In genomic region chr8:70276476-70276875, GRCm38 (mm10) we compare ENCODE assay signal across 12 mouse cellular contexts. TPM values are rescaled to one million over a fixed set of nuclear protein-coding genes. Genes with fewer than 3 reads are reported as not detected.
DNase-seq lines count a peak whose midpoint lies in the region; ATAC-seq and TF ChIP-seq lines count a peak whose summit lies in the region.
"Had no signal": no experiment of that assay in that cellular context is flagged by ENCODE, and none has a peak within 500 bp of the region (broad histone marks: within the 10 kb centered on the region; RNA-seq: fewer than 3 reads in every experiment).

No protein-coding gene starts in this region.

- ATAC-seq in heart, embryonic 16.5 days (replicated peaks; ENCODE audit: extremely low read depth, insufficient read depth, low FRiP score): peak; percentile 63
- ATAC-seq: intestine, postnatal 0 days had no signal

- H3K4me2 ChIP-seq in heart, embryonic 16.5 days (ENCODE audit: low read depth, low read length): no peak overlapping the region
- H3K4me2 ChIP-seq: embryonic facial prominence, embryonic 15.5 days; neural tube, embryonic 15.5 days had no signal

- H3K27ac ChIP-seq in heart, adult 2 months: peak overlapping the region; percentile 71
- H3K27ac ChIP-seq in heart, embryonic 16.5 days (ENCODE audit: low read length): peak overlapping the region; percentile 79
- H3K27ac ChIP-seq: macrophage; neural tube, embryonic 15.5 days had no signal

- intact Hi-C loops in heart, adult 2 months (cut with DNase I): no loop called here

- H3K9ac ChIP-seq in heart, adult 2 months (ENCODE audit: low read depth, low read length): no peak overlapping the region
- H3K9ac ChIP-seq in heart, embryonic 16.5 days (ENCODE audit: low read length): no peak overlapping the region
- H3K9ac ChIP-seq: embryonic facial prominence, embryonic 15.5 days; neural tube, embryonic 15.5 days had no signal

- H3K4me3 ChIP-seq in heart, adult 2 months: no peak overlapping the region
- no peak overlapping the region for H3K4me3 ChIP-seq in heart, embryonic 16.5 days (ENCODE audit: low read length)
- H3K4me3 ChIP-seq: embryonic facial prominence, embryonic 15.5 days; neural tube, embryonic 15.5 days had no signal

- peak; percentile 51; the same call in 1 of the 2 replicates for TF ChIP-seq POLR2A in heart, adult 2 months (IDR thresholded peaks at IDR 0.05; ENCODE audit: insufficient read depth, low read depth, low read length)

- TF ChIP-seq EP300 in heart, adult 2 months (IDR thresholded peaks at IDR 0.05; ENCODE audit: insufficient read depth, low read depth, low read length): peak; percentile 81

- DNase-seq in heart, adult 2 months: peak in 1 of 2 experiments; percentile 53
- DNase-seq in kidney, postnatal 25 days: peak; percentile 43 to 75
- DNase-seq in lung, postnatal 25 days (ENCODE audit: low spot score): peak; percentile 72
- DNase-seq in thymus, postnatal 25 days: no peak
- DNase-seq in cerebellum, adult 18-20 months: no peak
- DNase-seq in embryo, embryonic 10.5 days (ENCODE audit: low spot score): no peak
- DNase-seq: gastrocnemius, postnatal 10 days had no signal

- no peaks in the 10 kb centered on the region for H3K9me3 ChIP-seq in heart, embryonic 16.5 days (replicated peaks; ENCODE audit: control insufficient read depth, low read length)
- H3K9me3 ChIP-seq: embryonic facial prominence, embryonic 15.5 days; neural tube, embryonic 15.5 days had no signal

- H3K79me2 ChIP-seq in heart, adult 2 months (replicated peaks; ENCODE audit: control insufficient read depth, insufficient read depth, low read length): no peaks in the 10 kb centered on the region

- no peaks in the 10 kb centered on the region for H3K36me3 ChIP-seq in heart, adult 2 months (ENCODE audit: control insufficient read depth, insufficient read depth, low read length)
- H3K36me3 ChIP-seq in heart, embryonic 16.5 days (ENCODE audit: control insufficient read depth, insufficient read depth): no peaks in the 10 kb centered on the region
- H3K36me3 ChIP-seq: embryonic facial prominence, embryonic 15.5 days; neural tube, embryonic 15.5 days had no signal

- TF ChIP-seq CTCF in heart, adult 2 months (IDR thresholded peaks at IDR 0.05): no peak

- no peaks in the 10 kb centered on the region for H3K27me3 ChIP-seq in heart, adult 2 months (ENCODE audit: control insufficient read depth, insufficient read depth, low read length)
- no peaks in the 10 kb centered on the region for H3K27me3 ChIP-seq in heart, embryonic 16.5 days (ENCODE audit: control insufficient read depth, insufficient read depth, low read length)
- H3K27me3 ChIP-seq: embryonic facial prominence, embryonic 15.5 days; neural tube, embryonic 15.5 days had no signal

- WGBS in heart, adult 2 months: 51% methylated on average over 3 of the region's 3 CpGs
- WGBS in heart, embryonic 16.5 days: 63% methylated on average over 3 of the region's 3 CpGs

- H3K4me1 ChIP-seq in heart, adult 2 months (ENCODE audit: control insufficient read depth, insufficient read depth, low read length): peaks cover 18% of the 10 kb centered on the region
- H3K4me1 ChIP-seq in heart, embryonic 16.5 days (ENCODE audit: control insufficient read depth, insufficient read depth, low read length): peaks cover 20% of the 10 kb centered on the region

RNA-seq across cellular contexts. Expression of gene Homer3, which starts 6.2 kb away (rescaled TPM):
- total RNA-seq in heart, adult 2 months (2021): 1 to 10 TPM; 7.2 to 8.3 TPM
- 13.6 and 14.9 TPM in 2 replicates for polyA plus RNA-seq in heart, adult 2 months (2012; rRNA removed)
- polyA plus RNA-seq in heart, embryonic 16.5 days (2015; fragmentation: Nextera tagmentation; extraction: Ambion mirVana): 26.6 and 30.2 TPM in 2 replicates

RNA-seq across cellular contexts. Expression of gene Ddx49, which starts 25.8 kb away (rescaled TPM):
- total RNA-seq in heart, adult 2 months (2021): 10 to 100 TPM; 21.6 to 26.4 TPM
- 24.3 and 27.1 TPM in 2 replicates for polyA plus RNA-seq in heart, adult 2 months (2012; rRNA removed)
- 34.1 and 34.2 TPM in 2 replicates for polyA plus RNA-seq in heart, embryonic 16.5 days (2015; fragmentation: Nextera tagmentation; extraction: Ambion mirVana)

RNA-seq across cellular contexts. Expression of gene Cope, which starts 25.8 kb away (rescaled TPM):
- total RNA-seq in heart, adult 2 months (2021): 100 to 1,000 TPM; 147 to 155 TPM
- polyA plus RNA-seq in heart, adult 2 months (2012; rRNA removed): 193 and 209 TPM in 2 replicates
- 326 and 334 TPM in 2 replicates for polyA plus RNA-seq in heart, embryonic 16.5 days (2015; fragmentation: Nextera tagmentation; extraction: Ambion mirVana)

RNA-seq across cellular contexts. Expression of gene Cers1, which starts 39.1 kb away (rescaled TPM):
- under 1 TPM; 0.34 to 0.64 TPM for total RNA-seq in heart, adult 2 months (2021)
- polyA plus RNA-seq in heart, adult 2 months (2012; rRNA removed): 0.97 and 1.2 TPM in 2 replicates
- 1.3 TPM in 2 replicates for polyA plus RNA-seq in heart, embryonic 16.5 days (2015; fragmentation: Nextera tagmentation; extraction: Ambion mirVana)
- polyA plus RNA-seq: macrophage had no signal

RNA-seq across cellular contexts. Expression of gene Armc6, which starts 42.2 kb away (rescaled TPM):
- 1 to 10 TPM; 7.0 to 8.4 TPM for total RNA-seq in heart, adult 2 months (2021)
- polyA plus RNA-seq in heart, adult 2 months (2012; rRNA removed): 9.4 and 16.0 TPM in 2 replicates
- polyA plus RNA-seq in heart, embryonic 16.5 days (2015; fragmentation: Nextera tagmentation; extraction: Ambion mirVana): 19.6 and 22.1 TPM in 2 replicates

Comparison
In these comparisons a context has a peak if more than half of its experiments do, and no peak if none do; other contexts are left out.
1. DNase-seq: peak in kidney, postnatal 25 days (2 of 2) and lung, postnatal 25 days (single experiment); none in thymus, postnatal 25 days (single experiment), cerebellum, adult 18-20 months (0 of 2) and embryo, embryonic 10.5 days (single experiment).